Mouse (Mus musculus) B cell, adult 2 months (primary cell): ENCODE results near the gene 4931417E11Rik.

Experiments
- DNase-seq, 2 experiments: peaks; one replicate each; pipeline ENCODE4 v3.0.0; 2022

Gene 4931417E11Rik

DNA sequence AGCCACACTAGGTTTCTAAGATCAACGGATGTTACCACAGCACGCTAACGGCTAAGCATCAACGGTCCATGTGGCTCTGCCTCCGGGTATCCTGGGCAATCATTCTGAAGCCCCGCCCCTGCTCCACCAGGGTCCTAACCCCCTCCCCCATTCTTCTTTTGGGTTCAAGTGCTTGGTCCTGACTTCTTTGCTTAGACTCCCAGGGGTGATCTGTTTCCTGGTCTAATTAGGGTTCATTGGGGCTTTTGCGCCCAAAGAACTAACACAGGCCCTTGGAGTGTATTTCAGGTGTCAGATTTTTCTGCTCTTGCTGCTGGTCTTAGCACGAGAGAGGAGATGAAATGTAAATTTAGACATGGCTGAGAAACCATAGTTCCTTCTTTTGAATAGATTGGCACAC lies at the start of gene 4931417E11Rik:
Gene 4931417E11Rik, minus strand, starts transcription at position 101 of the 400 bp plus-strand sequence.
- no peak for DNase-seq

DNA sequence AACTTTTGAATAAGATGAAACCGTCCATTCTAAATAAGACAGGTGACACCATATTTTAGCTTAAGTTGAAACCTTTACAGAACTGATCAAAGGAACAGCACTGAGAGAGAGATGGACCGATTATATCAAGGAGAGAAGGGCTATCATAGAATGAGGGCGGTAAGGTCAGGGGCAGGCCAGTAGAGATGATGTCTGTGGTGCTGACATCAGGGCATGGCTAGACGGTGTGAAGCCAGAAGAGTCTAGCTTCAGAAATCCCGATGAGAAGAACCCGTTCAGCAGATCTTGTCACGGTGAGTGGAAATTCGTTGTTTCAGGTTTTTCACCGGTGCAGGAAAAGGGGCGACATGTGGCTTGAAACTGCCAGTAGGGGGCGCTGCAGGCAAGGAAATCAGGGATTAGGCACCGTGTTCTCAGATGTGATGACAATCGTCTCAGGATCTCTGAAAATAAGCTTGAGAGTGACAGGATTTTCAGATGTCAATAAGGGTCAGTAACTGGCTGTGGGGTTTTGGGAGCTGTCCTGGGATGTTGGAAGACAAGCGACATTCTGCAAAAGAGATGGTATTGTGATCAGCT lies 48.4 kb upstream of the 4931417E11Rik start:
- DNase-seq: no peak

DNA sequence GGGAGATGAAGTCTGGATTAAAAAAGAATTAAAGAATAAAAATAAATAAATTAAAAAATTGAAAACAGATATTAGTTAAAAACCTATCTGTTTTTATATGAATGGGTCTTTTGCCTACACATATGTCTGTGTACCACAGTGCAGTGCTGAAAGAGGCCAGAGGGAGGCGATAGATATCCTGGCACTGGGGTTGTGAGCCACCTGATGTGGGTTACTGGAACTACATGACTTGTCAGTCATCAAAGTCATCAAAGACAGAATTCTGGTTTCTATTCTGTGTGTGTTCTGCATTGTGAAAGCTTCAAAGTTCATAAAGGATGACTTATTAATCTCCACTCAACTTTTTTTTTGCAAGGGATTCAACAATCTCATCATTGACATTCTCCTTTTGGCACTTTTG lies 43.4 kb upstream of the 4931417E11Rik start:
- DNase-seq: no peak

DNA sequence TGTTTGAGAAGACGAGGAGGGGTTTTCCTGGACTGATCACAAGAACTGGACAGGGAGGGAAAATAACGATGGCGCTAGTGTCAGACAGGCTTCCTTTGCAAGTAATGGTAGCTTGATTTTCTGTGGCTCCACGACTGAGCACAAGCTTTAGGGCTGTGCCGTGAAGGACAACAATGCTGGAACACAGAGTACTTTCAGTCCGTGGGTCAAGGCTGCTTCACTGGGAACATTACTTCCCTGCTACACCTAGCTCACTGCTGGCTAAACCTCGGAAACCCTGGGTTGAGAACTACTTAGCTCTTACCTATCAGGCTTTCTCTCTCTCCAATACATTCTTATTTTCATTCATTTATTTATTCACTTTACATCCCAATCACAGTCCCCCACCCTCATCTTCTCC lies 30.2 kb upstream of the 4931417E11Rik start:
- no peak for DNase-seq

DNA sequence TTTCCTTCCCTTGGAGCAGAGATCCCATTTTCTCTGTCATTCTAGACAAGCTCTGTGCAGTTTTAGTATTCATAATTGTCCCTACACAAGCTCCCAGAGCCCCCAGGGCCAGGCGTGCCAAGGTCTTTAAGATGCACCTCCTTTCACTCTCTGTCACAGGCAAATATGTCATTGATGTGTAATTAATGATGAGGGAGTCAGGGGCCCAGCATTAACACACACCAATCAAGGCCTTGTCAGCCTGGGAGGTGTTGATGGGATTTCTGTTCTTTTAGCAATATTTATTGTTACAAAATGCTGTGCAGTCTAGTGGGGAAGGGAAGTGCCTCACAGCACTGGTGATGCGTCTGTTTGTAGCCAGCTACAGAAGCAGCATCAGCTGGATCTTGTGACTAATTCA lies 27.9 kb upstream of the 4931417E11Rik start:
- no peak for DNase-seq

DNA sequence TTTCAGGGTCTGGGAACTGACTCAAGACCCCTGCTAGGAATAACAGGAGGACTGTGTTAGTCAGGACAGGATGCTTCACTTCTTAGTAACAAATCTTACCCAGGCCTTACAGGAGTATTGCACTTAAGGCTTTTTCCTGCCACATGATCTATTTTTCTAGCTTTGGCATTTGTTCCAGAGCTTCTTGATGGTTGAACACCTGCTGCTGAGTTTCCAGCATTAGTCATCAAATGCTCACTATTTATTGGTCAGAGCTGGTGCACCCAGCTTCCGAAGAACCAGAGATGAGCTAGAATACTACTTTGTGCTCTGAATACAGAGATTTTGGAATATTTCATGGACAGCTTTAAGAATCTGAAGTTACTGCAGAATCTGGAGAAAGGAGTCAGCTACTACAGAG lies 21.1 kb upstream of the 4931417E11Rik start:
- DNase-seq: no peak

DNA sequence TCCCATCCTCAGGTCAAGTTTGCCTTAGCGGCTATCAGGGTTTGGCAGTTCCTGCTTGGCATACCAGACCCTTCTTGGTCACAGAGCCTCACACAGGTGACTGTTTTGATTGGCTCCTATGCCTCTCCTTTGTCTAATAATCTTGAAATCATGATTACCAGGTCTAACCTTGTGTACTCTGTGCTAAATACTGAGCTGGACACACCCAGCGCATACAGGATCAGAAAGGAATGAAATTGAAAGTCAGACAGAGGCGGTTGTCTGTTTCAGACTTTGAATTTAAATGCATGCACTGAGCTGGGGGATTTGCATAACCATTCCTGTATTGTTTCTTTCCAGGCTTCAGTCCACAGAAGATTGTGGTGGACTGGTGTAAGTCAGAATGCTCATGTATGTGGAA lies 16.1 kb upstream of the 4931417E11Rik start:
- DNase-seq: no peak

DNA sequence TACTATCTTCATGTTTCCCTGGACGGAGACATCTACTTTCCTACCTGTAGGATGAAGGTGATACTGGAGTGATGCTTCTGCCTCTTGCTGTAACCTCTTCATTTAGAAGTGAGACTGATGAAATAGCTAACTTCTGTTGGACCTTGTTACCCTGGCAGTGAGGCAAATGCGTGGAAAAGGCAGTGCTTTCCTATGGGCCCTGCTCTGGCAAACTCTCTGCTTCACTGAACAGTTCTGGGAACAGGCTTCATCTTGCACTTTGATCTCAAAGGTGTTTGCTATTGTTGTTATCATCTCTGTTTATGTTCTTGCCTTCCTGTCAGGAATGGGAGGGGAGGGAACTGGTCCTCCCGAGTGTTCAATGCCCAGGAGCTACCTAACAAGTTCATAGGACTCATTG lies 3.4 kb downstream of the 4931417E11Rik start:
- DNase-seq: no peak

DNA sequence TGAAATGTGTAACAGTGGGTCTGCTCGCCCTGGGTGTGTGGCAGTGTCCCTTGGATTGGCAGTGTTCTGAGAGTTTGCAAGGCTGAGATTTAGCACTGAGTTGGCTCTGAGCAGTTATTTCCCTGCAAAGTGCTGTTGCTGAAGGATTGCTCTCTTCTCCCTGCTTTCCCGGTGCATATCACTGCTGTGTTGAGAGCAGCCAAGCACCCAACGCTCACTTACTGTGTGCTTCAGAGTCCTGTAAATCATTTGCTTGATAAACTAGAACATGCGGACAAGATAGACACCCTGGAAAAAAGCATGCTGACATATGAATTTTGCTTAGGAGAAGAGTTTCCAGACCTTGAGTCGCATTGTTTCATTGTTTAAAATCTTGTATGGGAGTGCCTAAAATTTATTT lies 6.9 kb downstream of the 4931417E11Rik start:
- DNase-seq: no peak

DNA sequence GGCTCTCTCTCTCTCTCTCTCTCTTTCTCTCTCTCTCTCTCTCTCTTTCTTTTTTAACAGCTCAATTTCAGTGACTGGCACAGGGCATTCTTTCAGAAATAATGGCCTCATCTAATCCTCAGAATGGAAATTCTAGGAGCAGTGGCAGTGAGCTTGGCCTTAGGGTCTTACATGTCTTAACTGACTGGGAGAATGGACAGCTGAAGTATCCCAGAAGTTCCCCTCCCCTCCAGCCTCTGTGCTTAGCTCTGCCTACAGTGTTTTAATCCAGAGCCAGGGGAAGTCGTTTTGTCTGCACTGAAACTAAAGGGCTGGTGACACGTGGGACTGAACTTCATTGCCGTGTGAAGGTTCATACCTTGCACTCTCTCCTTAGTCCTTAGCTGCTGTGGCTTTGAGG lies 35.6 kb downstream of the 4931417E11Rik start:
- DNase-seq: no peak

DNA sequence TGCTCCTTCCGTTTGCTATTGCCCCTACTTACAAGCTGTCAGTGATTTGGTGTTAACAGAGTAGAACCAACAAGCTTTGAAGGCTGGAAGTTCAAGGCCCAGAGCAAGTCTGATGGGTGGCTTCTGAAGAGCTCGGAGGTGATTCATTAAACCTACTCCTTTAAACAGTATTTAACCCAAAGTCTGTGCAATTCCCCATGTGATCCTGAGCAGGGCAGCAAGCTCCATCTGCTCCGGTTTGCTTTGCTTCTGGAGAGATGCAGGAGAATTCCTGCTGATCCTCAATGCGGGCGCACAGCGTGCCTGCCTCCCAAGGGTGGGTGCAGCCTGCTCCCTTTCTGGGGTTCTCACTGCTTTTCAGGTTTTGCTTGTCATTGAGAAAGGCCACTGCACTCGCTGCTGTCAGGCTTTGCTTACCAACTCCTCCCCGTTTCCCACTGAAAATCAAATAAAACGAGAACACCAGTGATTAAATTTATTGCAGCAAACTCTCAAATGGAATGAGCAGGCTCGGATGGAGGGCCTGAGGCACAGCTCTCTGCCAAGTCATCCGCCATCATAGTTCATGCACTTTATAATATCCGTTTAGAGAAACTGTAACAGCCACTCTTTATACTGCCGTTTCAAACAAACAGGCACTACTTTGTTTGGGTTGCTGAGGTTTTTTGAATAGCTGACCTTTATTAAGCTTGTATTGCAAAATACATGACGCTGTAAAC lies 40.7 kb downstream of the 4931417E11Rik start:
- DNase-seq: no peak

DNA sequence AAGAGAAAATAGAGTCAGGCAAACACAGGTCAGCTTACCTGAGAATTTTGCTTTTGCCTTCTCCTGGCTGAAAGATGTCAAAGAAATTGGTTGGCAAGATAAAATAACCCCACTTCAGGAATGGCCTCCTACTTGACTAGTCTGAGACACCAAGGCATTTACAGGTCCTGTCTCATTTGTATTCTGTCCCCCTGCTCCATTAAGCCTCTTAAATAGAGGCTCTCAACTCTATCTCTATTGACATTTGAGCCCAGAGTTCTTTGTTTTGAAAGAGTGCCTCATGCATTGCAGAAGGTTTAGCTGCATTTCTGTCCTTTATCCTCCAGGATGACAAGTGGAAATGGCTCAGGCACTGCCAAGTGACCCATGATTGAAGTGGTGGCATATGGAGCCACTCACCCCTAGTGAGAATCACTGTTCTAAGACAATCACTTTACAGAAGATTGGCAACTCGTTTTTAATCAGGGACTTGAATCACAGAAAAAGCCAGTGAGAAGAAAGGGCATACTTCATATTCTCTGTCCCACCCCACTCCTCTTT lies 42.1 kb downstream of the 4931417E11Rik start:
- DNase-seq: no peak
